Mouse (Mus musculus): ENCODE measurements around the gene Nanos3. TPM values are rescaled to one million over a fixed set of nuclear protein-coding genes. Genes with fewer than 3 reads are reported as not detected.

The Nanos3 gene
- total and polyA plus RNA-seq, 3 experiments: not detected

GRCm38 (mm10) chr8:84202466-84202865 lies 17.4 kb upstream of the Nanos3 start:
- no peaks in the 10 kb centered on the region for H3K27me3 ChIP-seq (replicated peaks)
- peaks cover 19 to 60% of the 10 kb centered on the region in 2 experiments for H3K4me1 ChIP-seq (ENCODE audit: control insufficient read depth in 1 of 2, insufficient read depth in 2 of 2)
- no peaks in the 10 kb centered on the region for H3K9me3 ChIP-seq (replicated peaks; ENCODE audit: low read length)
- DNase-seq (ENCODE audit: extremely low read depth): no peak
- H3K9ac ChIP-seq (ENCODE audit: insufficient read depth, low read depth): peak overlapping the region; percentile 93
- dilution Hi-C loops (cut with MboI; ENCODE audit: extremely low pct_ligation_motif_present, extremely low pct_unique_long_range_greater_than_20kb, low sequenced_read_pairs) (no loop called here), in situ Hi-C loops (cut with MboI; ENCODE audit: low pct_ligation_motif_present, low pct_unique_long_range_greater_than_20kb, low sequenced_read_pairs) (loop anchor here (25.0 kb wide), 1 partner anchor 160 kb away; no protein-coding TSS in a partner anchor)
- H3K36me3 ChIP-seq (replicated peaks in 1 of 2; ENCODE audit: control insufficient read depth in 1 of 2, insufficient read depth in 1 of 2, low read length in 1 of 2): peaks cover 12 to 28% of the 10 kb centered on the region in 2 experiments
- peaks cover 28% of the 10 kb centered on the region for H3K79me2 ChIP-seq (replicated peaks; ENCODE audit: control insufficient read depth, extremely low read depth, insufficient read depth, poor library complexity, severe bottlenecking)
- peak overlapping the region; percentile 30 for H3K27ac ChIP-seq (ENCODE audit: insufficient read depth, low read depth)
- peak overlapping the region; percentile 71 to 96 (median 82) for H3K4me3 ChIP-seq (replicated peaks in 1 of 3; ENCODE audit: low read depth in 2 of 3, low read length in 2 of 3, poor library complexity in 1 of 3)
- H3K4me2 ChIP-seq (ENCODE audit: insufficient read depth, low read depth, poor library complexity, severe bottlenecking): peak overlapping the region; percentile 84
- TF ChIP-seq ZKSCAN1 (IDR thresholded peaks at IDR 0.05; ENCODE audit: borderline replicate concordance, low read depth, low read length) (no peak), JUN (IDR thresholded peaks at IDR 0.05; ENCODE audit: insufficient read depth, low read depth, low read length) (no peak), NELFE (IDR thresholded peaks at IDR 0.05; ENCODE audit: low read depth, low read length) (no peak), JUND (conservative IDR thresholded peaks at IDR 0.05; ENCODE audit: low read depth, low read length) (no peak), MAFK (IDR thresholded peaks at IDR 0.05; ENCODE audit: insufficient replicate concordance, low read length) (no peak), POLR2A (IDR thresholded peaks at IDR 0.05; ENCODE audit: low read depth, low read length) (no peak), MAX (IDR thresholded peaks at IDR 0.05; ENCODE audit: low read length) (no peak), BHLHE40 (IDR thresholded peaks at IDR 0.05; ENCODE audit: low read depth, low read length) (no peak), TCF12 (IDR thresholded peaks at IDR 0.05; ENCODE audit: low read depth, low read length) (no peak), CHD2 (IDR thresholded peaks at IDR 0.05; ENCODE audit: low read length) (no peak), KAT2A (IDR thresholded peaks at IDR 0.05; ENCODE audit: insufficient replicate concordance, low read length) (no peak), ELF1 (IDR thresholded peaks at IDR 0.05; ENCODE audit: low read depth, low read length) (no peak), SIN3A (IDR thresholded peaks at IDR 0.05; ENCODE audit: low read length) (no peak; the same call in 1 of the 2 replicates), RAD21 (IDR thresholded peaks at IDR 0.05; ENCODE audit: low read depth, low read length) (no peak), RCOR1 (conservative IDR thresholded peaks at IDR 0.05; ENCODE audit: low read depth, low read length) (no peak), CTCF (conservative IDR thresholded peaks at IDR 0.05 in 1 of 2, IDR thresholded peaks at IDR 0.05 in 1 of 2; ENCODE audit: low read depth in 2 of 2, low read length in 2 of 2) (no peak), MYC (IDR thresholded peaks at IDR 0.05; ENCODE audit: low read depth, low read length) (no peak), USF2 (conservative IDR thresholded peaks at IDR 0.05; ENCODE audit: low read depth, low read length) (no peak), MAZ (IDR thresholded peaks at IDR 0.05; ENCODE audit: low read depth, low read length) (no peak)

GRCm38 (mm10) chr8:84201545-84202245 lies 16.7 kb upstream of the Nanos3 start:
- Histone ChIP-seq H3K79me2 (replicated peaks; ENCODE audit: control insufficient read depth, extremely low read depth, insufficient read depth, poor library complexity, severe bottlenecking) (peaks cover 27% of the 10 kb centered on the region), H3K4me1 (ENCODE audit: control insufficient read depth in 1 of 2, insufficient read depth in 2 of 2) (peaks cover 18 to 52% of the 10 kb centered on the region in 2 experiments), H3K36me3 (replicated peaks in 1 of 2; ENCODE audit: control insufficient read depth in 1 of 2, insufficient read depth in 1 of 2, low read length in 1 of 2) (peaks cover 9 to 21% of the 10 kb centered on the region in 2 experiments), H3K4me3 (replicated peaks in 1 of 3; ENCODE audit: low read depth in 2 of 3, low read length in 2 of 3, poor library complexity in 1 of 3) (peak overlapping the region; percentile 71 to 96 (median 82)), H3K9ac (ENCODE audit: insufficient read depth, low read depth) (peak overlapping the region; percentile 93), H3K27ac (ENCODE audit: insufficient read depth, low read depth) (peak overlapping the region; percentile 62), H3K9me3 (replicated peaks; ENCODE audit: low read length) (no peaks in the 10 kb centered on the region), H3K27me3 (replicated peaks) (no peaks in the 10 kb centered on the region), H3K4me2 (ENCODE audit: insufficient read depth, low read depth, poor library complexity, severe bottlenecking) (peak overlapping the region; percentile 84)
- DNase-seq (ENCODE audit: extremely low read depth): no peak
- dilution Hi-C loops (cut with MboI; ENCODE audit: extremely low pct_ligation_motif_present, extremely low pct_unique_long_range_greater_than_20kb, low sequenced_read_pairs): no loop called here
- TF ChIP-seq NELFE (IDR thresholded peaks at IDR 0.05; ENCODE audit: low read depth, low read length) (0 out of 2 replicates have a peak, but pooled peaks have one; percentile 29), ETS1 (conservative IDR thresholded peaks at IDR 0.05; ENCODE audit: low read depth, low read length) (peak; percentile 16; the same call in 1 of the 2 replicates), MEF2A (IDR thresholded peaks at IDR 0.05; ENCODE audit: borderline replicate concordance, low read depth, low read length) (peak; percentile 52; the same call in 1 of the 2 replicates), NRF1 (IDR thresholded peaks at IDR 0.05; ENCODE audit: low read depth, low read length) (peak; percentile 82), SIN3A (IDR thresholded peaks at IDR 0.05; ENCODE audit: low read length) (peak; percentile 32; the same call in 1 of the 2 replicates), IRF4 (IDR thresholded peaks at IDR 0.05; ENCODE audit: low read depth, low read length) (no peak), BHLHE40 (IDR thresholded peaks at IDR 0.05; ENCODE audit: low read depth, low read length) (peak; percentile 96), PAX5 (IDR thresholded peaks at IDR 0.05; ENCODE audit: low read length) (no peak), JUND (conservative IDR thresholded peaks at IDR 0.05; ENCODE audit: low read depth, low read length) (no peak), TCF12 (IDR thresholded peaks at IDR 0.05; ENCODE audit: low read depth, low read length) (peak; percentile 48; the same call in 1 of the 2 replicates), TBP (conservative IDR thresholded peaks at IDR 0.05; ENCODE audit: low read depth, low read length) (no peak), KAT2A (IDR thresholded peaks at IDR 0.05; ENCODE audit: insufficient replicate concordance, low read length) (no peak), POLR2A (IDR thresholded peaks at IDR 0.05; ENCODE audit: low read depth, low read length) (peak; percentile 60), POLR2AphosphoS2 (IDR thresholded peaks at IDR 0.05; ENCODE audit: low read depth, low read length) (no peak), MYC (IDR thresholded peaks at IDR 0.05; ENCODE audit: low read depth, low read length) (peak; percentile 45; the same call in 1 of the 2 replicates), RAD21 (IDR thresholded peaks at IDR 0.05; ENCODE audit: low read depth, low read length) (no peak), EP300 (IDR thresholded peaks at IDR 0.05; ENCODE audit: low read length) (no peak), MAX (IDR thresholded peaks at IDR 0.05; ENCODE audit: low read length) (peak; percentile 62; the same call in 1 of the 2 replicates), SMC3 (IDR thresholded peaks at IDR 0.05; ENCODE audit: low read depth, low read length) (no peak), MXI1 (IDR thresholded peaks at IDR 0.05; ENCODE audit: low read depth, low read length) (peak; percentile 87)
- in situ Hi-C loops (cut with MboI; ENCODE audit: low pct_ligation_motif_present, low pct_unique_long_range_greater_than_20kb, low sequenced_read_pairs): loop anchor here (25.0 kb wide), 1 partner anchor 161 kb away; no protein-coding TSS in a partner anchor

Data from CH12.LX (cell line).